Mouse (Mus musculus): ENCODE results near the gene Tmub2. TPM values are rescaled to one million over a fixed set of nuclear protein-coding genes. Genes with fewer than 3 reads are reported as not detected.
A peak's percentile ranks its signal among the peaks of the same experiment; 100 is the strongest.

Tmub2 gene
- polyA plus RNA-seq, 1 experiment from 2014 or later = 55.7 TPM

DNA sequence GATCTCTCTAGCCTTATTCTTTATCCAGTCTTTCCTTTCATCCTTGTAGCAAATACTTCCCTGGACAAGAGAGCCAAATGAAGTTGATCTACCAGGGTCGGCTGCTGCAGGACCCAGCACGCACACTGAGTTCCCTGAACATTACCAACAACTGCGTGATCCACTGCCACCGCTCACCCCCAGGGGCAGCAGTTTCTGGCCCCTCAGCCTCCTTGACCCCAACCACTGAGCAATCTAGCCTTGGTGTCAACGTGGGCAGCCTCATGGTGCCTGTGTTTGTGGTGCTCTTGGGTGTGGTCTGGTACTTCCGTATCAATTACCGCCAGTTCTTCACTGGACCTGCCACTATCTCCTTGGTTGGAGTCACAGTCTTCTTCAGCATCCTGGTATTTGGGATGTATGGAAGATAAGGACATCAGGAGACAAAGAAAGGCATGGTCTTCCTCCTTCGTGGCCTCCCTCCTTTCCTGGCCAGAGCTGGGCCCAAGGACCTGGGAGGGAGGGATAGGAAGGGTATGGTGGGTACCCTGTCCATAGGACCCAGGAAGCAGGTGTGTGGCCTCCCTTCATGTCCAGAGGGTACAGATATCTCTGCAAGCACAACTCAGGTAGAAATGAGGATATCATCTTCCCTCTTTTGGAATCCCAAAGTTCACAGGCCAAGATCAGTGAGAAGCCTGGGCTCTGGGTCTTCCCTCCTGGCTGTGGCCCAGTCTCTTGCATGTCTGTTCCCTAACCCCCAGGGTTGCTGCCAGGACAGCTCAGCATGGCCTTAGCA lies 3.5 kb downstream of the Tmub2 start:
- peaks cover 4% of the 10 kb centered on the region; the same call in 1 of the 2 replicates for H3K4me1 ChIP-seq (ENCODE audit: control insufficient read depth, insufficient read depth, low read length)
- DNase-seq (ENCODE audit: low spot score, missing footprints) (peak; percentile 81), ATAC-seq (ENCODE audit: low FRiP score) (no peak)
- no peaks in the 10 kb centered on the region for H3K9me3 ChIP-seq (ENCODE audit: control insufficient read depth, low read length)
- no peaks in the 10 kb centered on the region for H3K27me3 ChIP-seq (ENCODE audit: control insufficient read depth, insufficient read depth, low read length)
- H3K4me3 ChIP-seq (ENCODE audit: low read depth, low read length) = no peak overlapping the region
- H3K27ac ChIP-seq (ENCODE audit: low read depth, low read length) = no peak overlapping the region; the same call in 1 of the 2 replicates
- WGBS = 90% methylated on average over 8 of the region's 8 CpGs
- no peak overlapping the region for H3K4me2 ChIP-seq
- H3K36me3 ChIP-seq (ENCODE audit: control insufficient read depth, insufficient read depth, low read length) = peaks cover 22% of the 10 kb centered on the region
- H3K9ac ChIP-seq (ENCODE audit: low read length) = no peak overlapping the region

DNA sequence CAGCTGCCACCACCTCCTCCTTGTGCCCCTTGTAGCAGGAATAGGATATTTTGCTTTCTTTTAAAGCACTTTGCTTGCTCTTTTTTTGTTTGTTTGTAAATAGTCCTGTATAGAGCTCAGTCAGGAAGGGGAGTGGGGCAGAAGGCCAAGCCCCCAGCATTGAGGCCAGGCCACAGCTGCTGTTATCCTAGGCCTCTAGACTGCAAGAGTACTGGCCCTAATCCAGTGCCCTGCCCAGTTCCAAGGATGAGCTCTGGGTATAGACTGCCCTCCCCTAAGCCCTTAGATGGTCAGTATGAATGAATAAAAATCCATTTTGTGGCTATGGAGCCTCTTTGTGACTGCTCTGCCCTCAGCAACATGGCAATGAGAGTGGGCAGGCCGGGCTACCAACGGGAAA lies 4.2 kb downstream of the Tmub2 start:
- Histone ChIP-seq H3K9me3 (ENCODE audit: control insufficient read depth, low read length) (no peaks in the 10 kb centered on the region), H3K4me1 (ENCODE audit: control insufficient read depth, insufficient read depth, low read length) (peaks cover 4% of the 10 kb centered on the region; the same call in 1 of the 2 replicates), H3K27ac (ENCODE audit: low read depth, low read length) (no peak overlapping the region), H3K36me3 (ENCODE audit: control insufficient read depth, insufficient read depth, low read length) (peaks cover 25% of the 10 kb centered on the region), H3K27me3 (ENCODE audit: control insufficient read depth, insufficient read depth, low read length) (no peaks in the 10 kb centered on the region), H3K4me3 (ENCODE audit: low read depth, low read length) (no peak overlapping the region), H3K9ac (ENCODE audit: low read length) (no peak overlapping the region), H3K4me2 (no peak overlapping the region)
- DNase-seq (ENCODE audit: low spot score, missing footprints) = peak; percentile 73
- no peak for ATAC-seq (ENCODE audit: low FRiP score)
- WGBS = 79% methylated on average over 2 of the region's 2 CpGs

DNA sequence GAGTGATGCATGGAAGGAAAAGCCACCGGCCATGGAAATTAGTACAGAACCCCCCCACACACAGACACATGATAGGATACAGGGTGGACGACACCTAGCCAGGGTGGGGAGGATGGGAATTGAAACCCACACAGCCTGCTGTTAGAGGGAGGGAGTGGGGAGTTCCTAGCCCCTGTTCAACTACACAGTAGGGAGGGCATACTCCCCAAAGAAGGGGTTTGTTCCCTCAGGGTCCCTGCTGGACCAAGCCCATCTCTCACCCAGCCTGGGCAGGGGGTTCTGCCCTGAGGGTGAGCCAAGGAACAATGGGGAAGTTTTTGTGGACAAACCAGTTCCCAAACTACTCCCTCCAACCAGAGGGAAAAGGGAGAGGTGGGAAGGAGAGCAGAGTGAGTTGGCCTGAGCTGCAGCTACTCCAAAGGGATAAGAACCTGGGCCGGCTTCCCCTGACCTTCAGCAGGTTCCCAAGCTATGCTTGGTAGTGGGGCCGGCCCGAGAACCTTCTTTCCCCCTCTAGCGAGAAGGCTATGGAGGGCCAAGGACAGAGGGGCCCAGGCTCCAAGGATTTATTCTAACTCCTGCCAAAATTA lies 4.9 kb downstream of the Tmub2 start:
- Histone ChIP-seq H3K9me3 (ENCODE audit: control insufficient read depth, low read length) (no peaks in the 10 kb centered on the region), H3K4me2 (no peak overlapping the region), H3K9ac (ENCODE audit: low read length) (no peak overlapping the region), H3K4me3 (ENCODE audit: low read depth, low read length) (no peak overlapping the region), H3K27ac (ENCODE audit: low read depth, low read length) (no peak overlapping the region), H3K27me3 (ENCODE audit: control insufficient read depth, insufficient read depth, low read length) (no peaks in the 10 kb centered on the region), H3K36me3 (ENCODE audit: control insufficient read depth, insufficient read depth, low read length) (peaks cover 27% of the 10 kb centered on the region), H3K4me1 (ENCODE audit: control insufficient read depth, insufficient read depth, low read length) (peaks cover 4% of the 10 kb centered on the region; the same call in 1 of the 2 replicates)
- WGBS = 64% methylated on average over 6 of the region's 6 CpGs
- ATAC-seq (ENCODE audit: low FRiP score) (no peak), DNase-seq (ENCODE audit: low spot score, missing footprints) (no peak)

DNA sequence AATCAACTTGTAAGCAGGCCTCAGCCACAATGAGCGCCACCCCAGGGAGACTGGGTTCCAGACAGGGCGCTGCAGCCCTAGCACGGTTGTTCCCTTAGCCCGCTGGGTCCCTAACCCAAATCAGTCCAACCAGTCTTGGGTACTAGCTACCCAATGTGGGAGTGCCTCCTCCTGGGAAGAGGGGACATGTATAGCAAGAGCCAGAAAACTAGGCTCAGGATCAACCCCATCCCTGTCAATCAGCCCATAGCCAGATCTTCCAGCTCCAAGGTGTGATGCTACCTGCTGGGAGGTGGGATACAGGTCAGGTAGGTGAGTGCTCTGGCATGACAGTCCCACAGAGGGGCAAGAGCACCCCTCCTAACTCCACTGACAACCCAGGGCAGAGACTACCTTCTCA lies 5.4 kb downstream of the Tmub2 start:
- no peak overlapping the region for H3K9ac ChIP-seq (ENCODE audit: low read length)
- no peak overlapping the region for H3K27ac ChIP-seq (ENCODE audit: low read depth, low read length)
- H3K4me3 ChIP-seq (ENCODE audit: low read depth, low read length) = no peak overlapping the region
- no peak overlapping the region for H3K4me2 ChIP-seq
- no peaks in the 10 kb centered on the region for H3K27me3 ChIP-seq (ENCODE audit: control insufficient read depth, insufficient read depth, low read length)
- peaks cover 27% of the 10 kb centered on the region for H3K36me3 ChIP-seq (ENCODE audit: control insufficient read depth, insufficient read depth, low read length)
- peaks cover 10% of the 10 kb centered on the region for H3K4me1 ChIP-seq (ENCODE audit: control insufficient read depth, insufficient read depth, low read length)
- ATAC-seq (ENCODE audit: low FRiP score) = no peak
- 77% methylated on average over 4 of the region's 4 CpGs for WGBS
- DNase-seq (ENCODE audit: low spot score, missing footprints) = no peak
- H3K9me3 ChIP-seq (ENCODE audit: control insufficient read depth, low read length) = no peaks in the 10 kb centered on the region

DNA sequence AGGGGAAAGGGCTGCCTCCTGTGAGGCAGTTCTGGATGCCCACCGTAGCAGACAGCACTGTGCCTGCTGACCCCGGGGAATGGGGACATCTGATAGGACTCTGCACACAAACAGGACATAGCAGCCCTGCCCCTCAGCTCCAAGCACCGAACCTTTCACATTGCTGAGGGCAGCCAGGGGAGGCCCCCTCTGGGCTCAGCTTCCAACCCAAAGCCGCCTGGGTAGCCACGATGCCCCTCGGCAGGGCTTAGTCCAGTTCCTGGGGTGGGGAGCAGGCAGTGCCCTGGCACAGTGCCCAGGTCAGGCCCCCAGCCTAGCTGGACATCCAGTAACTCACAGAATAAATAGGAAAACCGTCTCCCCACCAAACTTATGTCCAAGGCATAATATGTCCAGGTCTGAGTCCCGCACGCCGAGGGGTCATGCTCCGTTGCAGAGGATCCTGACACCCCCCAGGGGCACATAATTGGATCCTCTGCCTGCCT lies 6.4 kb downstream of the Tmub2 start:
- Histone ChIP-seq H3K4me1 (ENCODE audit: control insufficient read depth, insufficient read depth, low read length) (peaks cover 13% of the 10 kb centered on the region), H3K4me3 (ENCODE audit: low read depth, low read length) (no peak overlapping the region), H3K36me3 (ENCODE audit: control insufficient read depth, insufficient read depth, low read length) (peaks cover 27% of the 10 kb centered on the region), H3K4me2 (no peak overlapping the region), H3K9ac (ENCODE audit: low read length) (no peak overlapping the region), H3K27me3 (ENCODE audit: control insufficient read depth, insufficient read depth, low read length) (no peaks in the 10 kb centered on the region), H3K27ac (ENCODE audit: low read depth, low read length) (no peak overlapping the region), H3K9me3 (ENCODE audit: control insufficient read depth, low read length) (no peaks in the 10 kb centered on the region)
- ATAC-seq (ENCODE audit: low FRiP score) (no peak), DNase-seq (ENCODE audit: low spot score, missing footprints) (no peak)
- WGBS = 88% methylated on average over 11 of the region's 11 CpGs

DNA sequence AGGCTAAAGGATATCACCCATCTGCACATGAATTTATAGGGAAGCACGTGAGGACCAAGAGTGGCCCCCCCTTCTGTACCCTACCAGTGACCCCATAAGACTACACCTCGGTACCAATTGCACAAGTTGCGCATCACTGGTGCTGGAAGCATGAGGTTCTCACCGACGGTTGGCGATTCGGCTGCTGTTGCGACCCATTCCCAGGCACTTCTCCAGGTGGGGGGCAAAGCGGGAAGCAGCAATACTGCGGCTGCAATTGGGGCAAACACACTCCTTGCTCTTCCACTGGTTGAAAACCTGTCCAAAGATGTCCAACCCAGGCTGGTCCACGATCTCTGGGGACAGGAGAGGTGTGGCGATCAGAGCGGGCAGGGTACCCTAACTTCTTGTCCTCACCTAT lies 9.2 kb downstream of the Tmub2 start:
- Histone ChIP-seq H3K4me2 (no peak overlapping the region), H3K36me3 (ENCODE audit: control insufficient read depth, insufficient read depth, low read length) (peaks cover 24% of the 10 kb centered on the region), H3K9ac (ENCODE audit: low read length) (no peak overlapping the region), H3K27me3 (ENCODE audit: control insufficient read depth, insufficient read depth, low read length) (no peaks in the 10 kb centered on the region), H3K4me3 (ENCODE audit: low read depth, low read length) (no peak overlapping the region), H3K27ac (ENCODE audit: low read depth, low read length) (no peak overlapping the region), H3K4me1 (ENCODE audit: control insufficient read depth, insufficient read depth, low read length) (peaks cover 11% of the 10 kb centered on the region), H3K9me3 (ENCODE audit: control insufficient read depth, low read length) (no peaks in the 10 kb centered on the region)
- no peak for DNase-seq (ENCODE audit: low spot score, missing footprints)
- ATAC-seq (ENCODE audit: low FRiP score) = no peak
- 94% methylated on average over 13 of the region's 13 CpGs for WGBS

DNA sequence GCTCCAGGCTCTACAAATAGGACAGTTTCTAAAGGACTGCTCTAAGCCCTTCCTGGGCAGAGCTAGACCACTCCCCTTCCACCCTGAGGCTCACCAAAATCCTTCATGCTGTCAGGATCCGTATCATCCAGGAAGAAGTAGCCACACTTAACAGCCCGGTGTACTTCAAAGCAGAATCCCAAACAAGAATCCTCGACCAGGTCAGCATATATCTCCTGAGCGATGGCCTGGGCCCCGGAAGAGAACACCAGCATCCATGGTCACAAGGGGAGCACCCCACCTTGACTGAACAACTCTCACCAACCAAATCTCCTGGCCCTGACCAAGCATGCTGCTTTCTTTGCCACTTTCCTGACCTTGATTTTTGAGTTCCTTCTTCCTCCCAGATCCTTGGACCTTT lies 9.7 kb downstream of the Tmub2 start:
- WGBS = 84% methylated on average over 5 of the region's 5 CpGs
- H3K4me1 ChIP-seq (ENCODE audit: control insufficient read depth, insufficient read depth, low read length) = peaks cover 11% of the 10 kb centered on the region
- no peaks in the 10 kb centered on the region for H3K9me3 ChIP-seq (ENCODE audit: control insufficient read depth, low read length)
- peaks cover 24% of the 10 kb centered on the region for H3K36me3 ChIP-seq (ENCODE audit: control insufficient read depth, insufficient read depth, low read length)
- no peak overlapping the region for H3K4me2 ChIP-seq
- DNase-seq (ENCODE audit: low spot score, missing footprints) = no peak
- H3K27me3 ChIP-seq (ENCODE audit: control insufficient read depth, insufficient read depth, low read length) = no peaks in the 10 kb centered on the region
- ATAC-seq (ENCODE audit: low FRiP score) = no peak
- no peak overlapping the region for H3K9ac ChIP-seq (ENCODE audit: low read length)
- no peak overlapping the region for H3K27ac ChIP-seq (ENCODE audit: low read depth, low read length)
- H3K4me3 ChIP-seq (ENCODE audit: low read depth, low read length) = no peak overlapping the region

DNA sequence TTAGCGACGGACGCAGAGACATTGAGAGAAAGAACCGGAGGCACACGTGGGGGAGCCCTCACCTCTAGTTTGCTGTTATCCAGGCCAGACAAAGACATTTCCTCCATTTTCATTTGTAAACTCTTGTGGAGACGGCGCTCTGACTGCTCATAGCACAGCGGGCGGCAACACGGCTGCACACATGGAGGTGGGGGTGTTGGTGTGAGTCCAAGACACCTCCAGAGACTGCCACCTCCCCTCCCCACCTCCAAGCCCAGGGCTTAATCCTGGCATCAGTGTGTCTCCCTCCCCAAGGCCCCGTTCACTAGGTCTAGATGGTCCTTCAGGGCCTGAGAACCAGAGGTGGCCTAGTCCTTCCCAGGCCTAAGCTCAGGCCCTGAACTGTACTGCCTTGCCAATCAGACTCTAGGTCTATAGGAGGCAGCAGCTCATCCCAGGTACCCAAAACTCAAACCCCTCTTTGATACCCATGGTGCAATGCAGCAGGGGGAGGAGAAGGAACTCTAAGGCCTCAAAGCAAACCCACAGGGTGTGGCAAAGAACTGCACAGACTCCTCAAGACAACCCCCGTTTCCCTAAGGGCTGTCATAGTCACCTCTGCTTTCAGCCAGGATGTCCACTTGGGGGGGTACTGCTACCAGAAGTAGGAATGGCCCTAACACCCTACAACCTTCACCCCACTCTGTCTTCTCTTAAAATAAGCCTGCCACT lies 10.3 kb downstream of the Tmub2 start:
- no peak for ATAC-seq (ENCODE audit: low FRiP score)
- Histone ChIP-seq H3K4me2 (peak overlapping the region; percentile 92), H3K27me3 (ENCODE audit: control insufficient read depth, insufficient read depth, low read length) (no peaks in the 10 kb centered on the region), H3K4me3 (ENCODE audit: low read depth, low read length) (peak overlapping the region; percentile 90), H3K4me1 (ENCODE audit: control insufficient read depth, insufficient read depth, low read length) (peaks cover 11% of the 10 kb centered on the region), H3K27ac (ENCODE audit: low read depth, low read length) (peak overlapping the region; percentile 99; the same call in 1 of the 2 replicates), H3K9me3 (ENCODE audit: control insufficient read depth, low read length) (no peaks in the 10 kb centered on the region), H3K9ac (ENCODE audit: low read length) (peak overlapping the region; percentile 94), H3K36me3 (ENCODE audit: control insufficient read depth, insufficient read depth, low read length) (peaks cover 24% of the 10 kb centered on the region)
- 77% methylated on average over 12 of the region's 12 CpGs for WGBS
- peak; percentile 90 for DNase-seq (ENCODE audit: low spot score, missing footprints)

Data from midbrain, embryonic 11.5 days (tissue).